Mouse (Mus musculus) liver, embryonic 14.5 days (tissue): ENCODE data around the gene Dll1.

Experiments used
- CTCF ChIP-seq: IDR thresholded peaks from 2 replicates; pipeline ENCODE4 v1.5.1; 2016; ENCODE audit warnings: antibody characterized with exemption, low read depth, control low read depth
- EP300 ChIP-seq: IDR thresholded peaks from 2 replicates; pipeline ENCODE4 v1.6.1; 2016; ENCODE audit warnings: antibody characterized with exemption, low read depth

GRCm38 (mm10) chr17:15419534-15419933, 42.9 kb upstream of the Dll1 start:
- TF ChIP-seq CTCF (peak; percentile 30; the same call in 1 of the 2 replicates), EP300 (no peak)
